Mouse (Mus musculus): ENCODE data around the gene 4933400A11Rik.

4933400A11Rik gene

GRCm38 (mm10) chrX:169779535-169779934, at the start of gene 4933400A11Rik:
Gene 4933400A11Rik, minus strand, starts transcription at chrX:169779635.
- no peak for DNase-seq

- no peak for DNase-seq
Observed at GRCm38 (mm10) chrX:169828136-169828535, 48.7 kb upstream of the 4933400A11Rik start.

- no peak for DNase-seq
Observed at GRCm38 (mm10) chrX:169827720-169828119, 48.3 kb upstream of the 4933400A11Rik start.

- DNase-seq, result peak; percentile 23
Observed at GRCm38 (mm10) chrX:169826947-169827346, 47.5 kb upstream of the 4933400A11Rik start.

- DNase-seq, result no peak
Observed at GRCm38 (mm10) chrX:169813673-169814072, 34.2 kb upstream of the 4933400A11Rik start.

GRCm38 (mm10) chrX:169811783-169812182, 32.3 kb upstream of the 4933400A11Rik start:
- DNase-seq, result no peak

- DNase-seq, result no peak
Observed at GRCm38 (mm10) chrX:169811318-169811717, 31.9 kb upstream of the 4933400A11Rik start.

GRCm38 (mm10) chrX:169807744-169808143, 28.3 kb upstream of the 4933400A11Rik start:
- DNase-seq, result no peak

- no peak for DNase-seq
Observed at GRCm38 (mm10) chrX:169805791-169806190, 26.4 kb upstream of the 4933400A11Rik start.

GRCm38 (mm10) chrX:169800238-169800637, 20.8 kb upstream of the 4933400A11Rik start:
- DNase-seq, result no peak

- DNase-seq, result no peak
Observed at GRCm38 (mm10) chrX:169798987-169799680, 19.7 kb upstream of the 4933400A11Rik start.

GRCm38 (mm10) chrX:169797148-169797547, 17.7 kb upstream of the 4933400A11Rik start:
- no peak for DNase-seq

- no peak for DNase-seq
Observed at GRCm38 (mm10) chrX:169794831-169795311, 15.4 kb upstream of the 4933400A11Rik start.

- no peak for DNase-seq
Observed at GRCm38 (mm10) chrX:169794421-169794820, 15.0 kb upstream of the 4933400A11Rik start.

- DNase-seq, result no peak
Observed at GRCm38 (mm10) chrX:169792879-169793278, 13.4 kb upstream of the 4933400A11Rik start.

- no peak for DNase-seq
Observed at GRCm38 (mm10) chrX:169789702-169790101, 10.3 kb upstream of the 4933400A11Rik start.

GRCm38 (mm10) chrX:169758001-169758400, 21.4 kb downstream of the 4933400A11Rik start:
- DNase-seq, result no peak

GRCm38 (mm10) chrX:169735387-169735969, 44.0 kb downstream of the 4933400A11Rik start:
- no peak for DNase-seq
